Mouse (Mus musculus) CH12.LX (cell line): Measurements from ENCODE around the gene Krt16. TPM values are rescaled to one million over a fixed set of nuclear protein-coding genes. Genes with fewer than 3 reads are reported as not detected.

ENCODE experiments used
- DNase-seq: peaks from one replicate; pipeline ENCODE4 v3.0.0-alpha.2; 2013; ENCODE audit errors: extremely low read depth
- H3K27ac ChIP-seq: 2 replicates; pipeline ENCODE4 v1.5.1; 2012; ENCODE audit warnings: low read depth, mild to moderate bottlenecking, control low read depth, moderate library complexity; ENCODE audit not compliant: insufficient read depth
- H3K27me3 ChIP-seq: replicated peaks from 2 replicates; pipeline ENCODE3; 2012; ENCODE audit warnings: inconsistent platforms
- H3K36me3 ChIP-seq, 2 experiments: replicated peaks in 1 of 2; 2 replicates each; pipeline versions ENCODE3 to v1.6.1; 2012; ENCODE audit warnings: inconsistent platforms in 1 of 2, low read length in 1 of 2, mild to moderate bottlenecking in 1 of 2, mixed read lengths in 1 of 2, moderate library complexity in 1 of 2; ENCODE audit not compliant: control insufficient read depth in 1 of 2, insufficient read depth in 1 of 2
- H3K4me1 ChIP-seq, 2 experiments: 2 replicates each; pipeline ENCODE4 v1.6.1; 2012; ENCODE audit warnings: inconsistent platforms in 1 of 2, moderate library complexity in 1 of 2; ENCODE audit not compliant: insufficient read depth in 2 of 2, control insufficient read depth in 1 of 2
- H3K4me2 ChIP-seq: 2 replicates; pipeline ENCODE4 v1.6.1; 2012; ENCODE audit warnings: low read depth, mild to moderate bottlenecking, control low read depth; ENCODE audit not compliant: poor library complexity, insufficient read depth, severe bottlenecking
- H3K4me3 ChIP-seq, 3 experiments: fragments of 150-350 bp in 1 of 3; sonication (generic) in 1 of 3; replicated peaks in 1 of 3; 2 replicates each; pipeline versions ENCODE3 to v1.5.1; 2011 to 2012; ENCODE audit warnings: low read depth in 2 of 3, low read length in 2 of 3, mild to moderate bottlenecking in 2 of 3, moderate library complexity in 2 of 3, control low read depth in 1 of 3, improper control_type of control experiment in 1 of 3, inconsistent platforms in 1 of 3, mixed read lengths in 1 of 3; ENCODE audit not compliant: poor library complexity in 1 of 3
- H3K79me2 ChIP-seq: replicated peaks from 2 replicates; pipeline ENCODE4 v1.6.1; 2012; ENCODE audit warnings: mild to moderate bottlenecking, moderate library complexity; ENCODE audit not compliant: control insufficient read depth, poor library complexity, insufficient read depth, severe bottlenecking; ENCODE audit errors: extremely low read depth
- H3K9ac ChIP-seq: 2 replicates; pipeline ENCODE4 v1.6.1; 2012; ENCODE audit warnings: low read depth, mild to moderate bottlenecking, control low read depth, moderate library complexity; ENCODE audit not compliant: insufficient read depth
- H3K9me3 ChIP-seq: replicated peaks from 2 replicates; pipeline ENCODE3; 2012; ENCODE audit warnings: low read length, inconsistent platforms, mixed read lengths
- BHLHE40 ChIP-seq: IDR thresholded peaks from 2 replicates; pipeline ENCODE4 v1.6.1; 2011; ENCODE audit warnings: mild to moderate bottlenecking, low read depth, low read length, improper control_type of control experiment
- CTCF ChIP-seq, 2 experiments: IDR thresholded peaks in 1 of 2; conservative IDR thresholded peaks in 1 of 2; 2 replicates each; pipeline ENCODE4 v1.5.1; 2011 to 2012; ENCODE audit warnings: low read depth in 2 of 2, low read length in 2 of 2, improper control_type of control experiment in 1 of 2, inconsistent platforms in 1 of 2, mild to moderate bottlenecking in 1 of 2, moderate library complexity in 1 of 2
- E2F4 ChIP-seq: IDR thresholded peaks from 2 replicates; pipeline ENCODE4 v1.6.1; 2011; ENCODE audit warnings: low read depth, low read length, improper control_type of control experiment; ENCODE audit not compliant: insufficient replicate concordance
- ELF1 ChIP-seq: IDR thresholded peaks from 2 replicates; pipeline ENCODE4 v1.6.1; 2014; ENCODE audit warnings: low read depth, mild to moderate bottlenecking, inconsistent platforms, low read length, improper control_type of control experiment
- EP300 ChIP-seq: IDR thresholded peaks from 2 replicates; pipeline ENCODE4 v1.6.1; 2011; ENCODE audit warnings: low read length, improper control_type of control experiment
- IRF4 ChIP-seq: IDR thresholded peaks from 2 replicates; pipeline ENCODE4 v1.6.1; 2014; ENCODE audit warnings: low read depth, mild to moderate bottlenecking, inconsistent platforms, low read length, improper control_type of control experiment
- KAT2A ChIP-seq: IDR thresholded peaks from 2 replicates; pipeline ENCODE4 v1.6.1; 2012; ENCODE audit warnings: low read length, improper control_type of control experiment, inconsistent platforms; ENCODE audit not compliant: insufficient replicate concordance
- MAFK ChIP-seq: IDR thresholded peaks from 2 replicates; pipeline ENCODE4 v1.6.1; 2011; ENCODE audit warnings: low read length, improper control_type of control experiment; ENCODE audit not compliant: insufficient replicate concordance
- MAZ ChIP-seq: IDR thresholded peaks from 2 replicates; pipeline ENCODE4 v1.6.1; 2012; ENCODE audit warnings: low read depth, mild to moderate bottlenecking, inconsistent platforms, low read length, improper control_type of control experiment, moderate library complexity
- MEF2A ChIP-seq: IDR thresholded peaks from 2 replicates; pipeline ENCODE4 v1.6.1; 2014; ENCODE audit warnings: low read depth, mild to moderate bottlenecking, inconsistent platforms, low read length, improper control_type of control experiment, borderline replicate concordance
- MXI1 ChIP-seq: IDR thresholded peaks from 2 replicates; pipeline ENCODE4 v1.6.1; 2011; ENCODE audit warnings: mild to moderate bottlenecking, low read depth, low read length, improper control_type of control experiment
- NELFE ChIP-seq: IDR thresholded peaks from 2 replicates; pipeline ENCODE4 v1.6.1; 2011; ENCODE audit warnings: low read depth, low read length, improper control_type of control experiment
- NRF1 ChIP-seq: IDR thresholded peaks from 2 replicates; pipeline ENCODE4 v1.6.1; 2014; ENCODE audit warnings: low read depth, mild to moderate bottlenecking, inconsistent platforms, low read length, improper control_type of control experiment, moderate library complexity
- RCOR1 ChIP-seq: conservative IDR thresholded peaks from 2 replicates; pipeline ENCODE4 v1.6.1; 2012; ENCODE audit warnings: low read depth, mild to moderate bottlenecking, inconsistent platforms, low read length, improper control_type of control experiment
- SMC3 ChIP-seq: IDR thresholded peaks from 2 replicates; pipeline ENCODE4 v1.6.1; 2011; ENCODE audit warnings: low read depth, low read length, improper control_type of control experiment
- TBP ChIP-seq: conservative IDR thresholded peaks from 2 replicates; pipeline ENCODE4 v1.6.1; 2011; ENCODE audit warnings: low read depth, low read length, improper control_type of control experiment
- UBTF ChIP-seq: IDR thresholded peaks from 2 replicates; pipeline ENCODE4 v1.6.1; 2012; ENCODE audit warnings: low read depth, mild to moderate bottlenecking, inconsistent platforms, low read length, improper control_type of control experiment, moderate library complexity
- USF1 ChIP-seq: IDR thresholded peaks from 2 replicates; pipeline ENCODE4 v1.6.1; 2014; ENCODE audit warnings: low read depth, mild to moderate bottlenecking, inconsistent platforms, low read length, improper control_type of control experiment
- USF2 ChIP-seq: conservative IDR thresholded peaks from 2 replicates; pipeline ENCODE4 v1.6.1; 2011; ENCODE audit warnings: low read depth, low read length, improper control_type of control experiment
- ZC3H11A ChIP-seq: IDR thresholded peaks from 2 replicates; pipeline ENCODE4 v1.6.1; 2012; ENCODE audit warnings: low read depth, mild to moderate bottlenecking, inconsistent platforms, low read length, improper control_type of control experiment
- ZKSCAN1 ChIP-seq: IDR thresholded peaks from 2 replicates; pipeline ENCODE4 v1.6.1; 2012; ENCODE audit warnings: low read depth, inconsistent platforms, low read length, improper control_type of control experiment, borderline replicate concordance
- ZMIZ1 ChIP-seq: IDR thresholded peaks from 2 replicates; pipeline ENCODE4 v1.6.1; 2012; ENCODE audit warnings: low read depth, mild to moderate bottlenecking, inconsistent platforms, low read length, improper control_type of control experiment
- ZNF384 ChIP-seq: IDR thresholded peaks from 2 replicates; pipeline ENCODE4 v1.6.1; 2012; ENCODE audit warnings: low read depth, low read length, improper control_type of control experiment, inconsistent platforms
- dilution Hi-C: fragments of 300-500 bp; cut with MboI; formaldehyde crosslinking; loops from 2 replicates; pipeline ENCODE4 v1.14.3; 2020; ENCODE audit warnings: low sequenced_read_pairs; ENCODE audit not compliant: extremely low pct_unique_long_range_greater_than_20kb, extremely low pct_ligation_motif_present
- in situ Hi-C: fragments of 300-500 bp; cut with MboI; formaldehyde crosslinking; loops from 3 replicates; pipeline ENCODE4 v1.14.3; 2019; ENCODE audit warnings: low sequenced_read_pairs, low pct_ligation_motif_present, low pct_unique_long_range_greater_than_20kb, mixed read lengths
- polyA plus RNA-seq: library from polyadenylated mRNA; unstranded; fragments of >175 nt; gene quantifications from 2 replicates; pipeline ENCODE4 v1.2.1, GENCODE M21; 2012; ENCODE audit warnings: low read depth; ENCODE audit not compliant: insufficient read length
- total RNA-seq, 2 experiments: library from RNA; depleted of rRNA; stranded (reverse); fragments of 300-350 nt in 1 of 2; fragments of >200 nt in 1 of 2; gene quantifications; 2 replicates each; pipeline ENCODE4 v1.2.3; 2012 to 2014

The Krt16 gene
- total RNA-seq (2012; rRNA removed), result 0.08 TPM in 1 of 2 replicates, not detected in the other
- total RNA-seq (2014; rRNA removed), result not detected in 2 replicates
- not detected in 2 replicates for polyA plus RNA-seq

DNA sequence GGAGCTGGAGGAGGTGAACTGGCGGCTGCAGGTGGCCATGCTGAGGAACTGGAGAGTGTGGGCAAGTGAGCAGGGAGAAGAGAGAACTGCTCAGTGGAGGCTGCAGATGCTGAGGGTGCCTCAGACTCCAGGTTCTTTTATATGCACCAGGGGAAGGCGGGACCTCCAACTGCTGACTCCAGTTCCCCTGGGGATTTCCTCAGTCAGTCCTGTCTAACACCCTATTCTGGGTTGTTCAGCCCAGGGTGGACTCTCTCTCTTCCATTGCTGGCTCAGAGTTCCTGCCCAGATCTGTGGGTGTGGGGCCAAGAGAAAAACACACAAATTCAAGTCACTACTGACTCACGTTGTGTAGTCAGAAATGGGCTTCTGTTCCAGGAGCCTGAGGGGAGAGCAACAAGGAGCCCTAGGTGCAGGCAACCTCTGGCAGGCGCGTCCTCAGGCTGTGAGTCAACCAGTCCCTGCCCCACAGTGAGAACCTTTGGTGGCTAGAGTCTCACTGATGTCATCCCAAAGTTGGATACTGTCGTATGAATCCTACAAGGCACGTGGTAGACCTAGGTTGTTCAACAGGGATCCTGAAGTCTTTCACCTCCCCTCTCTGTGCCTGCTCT lies at the start of gene Krt16:
Krt16 (minus strand) TSS at position 51 of the 614 bp plus-strand sequence.
- H3K4me1 ChIP-seq, result no peaks in the 10 kb centered on the region
- dilution Hi-C loops (no loop called here), in situ Hi-C loops (no loop called here)
- no peak within 1 kb of the TSS for H3K4me2 ChIP-seq
- TF ChIP-seq UBTF, result no peak
- H3K36me3 ChIP-seq, result no peaks in the 10 kb centered on the region
- no peak within 1 kb of the TSS for H3K9ac ChIP-seq
- H3K27me3 ChIP-seq, result peaks cover 75% of the 10 kb centered on the region
- DNase-seq, result no peak
- no peaks in the 10 kb centered on the region for H3K9me3 ChIP-seq
- H3K4me3 ChIP-seq, result no peak within 1 kb of the TSS
- H3K79me2 ChIP-seq, result no peaks in the 10 kb centered on the region
- H3K27ac ChIP-seq, result no peak within 1 kb of the TSS

- no peak for DNase-seq
- in situ Hi-C loops, result loop anchor here (10.0 to 25.0 kb wide), 3 partner anchors 560 to 910 kb away; partner anchors contain the start of genes Gm14180 and Krt10
- no peak overlapping the region for H3K4me2 ChIP-seq
These were observed 49.1 kb upstream of the Krt16 start for GRCm38 (mm10) chr11:100297801-100298200.

DNA sequence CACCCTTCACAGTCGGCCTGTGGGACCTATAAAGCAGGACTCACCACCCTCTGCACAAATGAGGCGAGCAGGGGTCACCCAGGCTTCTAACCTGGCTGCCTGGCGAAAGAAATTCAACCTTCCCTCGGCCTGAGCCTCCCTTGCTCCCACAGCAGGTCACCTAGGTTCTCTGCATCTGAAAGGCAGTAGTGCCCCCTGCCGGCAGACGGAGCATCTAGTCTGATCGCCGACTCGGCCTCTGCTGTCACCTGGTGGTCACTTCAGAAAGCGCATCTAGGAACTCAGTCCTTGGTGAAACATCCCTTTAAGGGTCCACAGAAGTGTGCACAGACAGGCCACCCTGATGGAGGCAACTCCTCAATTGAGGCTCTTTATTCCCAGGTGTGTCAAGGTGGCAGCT lies 46.6 kb upstream of the Krt16 start:
- Histone ChIP-seq H3K4me3 (no peak overlapping the region), H3K79me2 (no peaks in the 10 kb centered on the region), H3K9me3 (no peaks in the 10 kb centered on the region), H3K4me2 (no peak overlapping the region), H3K36me3 (no peaks in the 10 kb centered on the region), H3K9ac (no peak overlapping the region), H3K27me3 (peaks cover 78% of the 10 kb centered on the region), H3K27ac (no peak overlapping the region), H3K4me1 (peaks cover 9 to 16% of the 10 kb centered on the region in 2 experiments; a peak in 3 of 4 replicates)
- DNase-seq, result peak; percentile 90
- in situ Hi-C loops (loop anchor here (10.0 to 25.0 kb wide), 3 partner anchors 558 to 908 kb away; partner anchors contain the start of genes Gm14180 and Krt10), dilution Hi-C loops (no loop called here)
- TF ChIP-seq BHLHE40 (0 out of 2 replicates have a peak, but pooled peaks have one; percentile 49), IRF4 (peak; percentile 58), RCOR1 (no peak), MAFK (no peak), KAT2A (no peak), MEF2A (peak; percentile 20; the same call in 1 of the 2 replicates), ZKSCAN1 (no peak), SMC3 (peak; percentile 95), ZNF384 (peak; percentile 21; the same call in 1 of the 2 replicates), ELF1 (peak; percentile 38; the same call in 1 of the 2 replicates), MXI1 (no peak), E2F4 (no peak), ZC3H11A (peak; percentile 49; the same call in 1 of the 2 replicates), NELFE (peak; percentile 97; the same call in 1 of the 2 replicates), EP300 (no peak), USF2 (no peak), ZMIZ1 (no peak), TBP (no peak), MAZ (no peak; the same call in 1 of the 2 replicates)

More at GRCm38 (mm10) chr11:100297801-100298200, 49.1 kb upstream of the Krt16 start:
- H3K9me3 ChIP-seq, result no peaks in the 10 kb centered on the region
- no peaks in the 10 kb centered on the region for H3K36me3 ChIP-seq
- H3K79me2 ChIP-seq, result no peaks in the 10 kb centered on the region
- no peak overlapping the region for H3K9ac ChIP-seq
- no peak overlapping the region for H3K4me3 ChIP-seq
- no peak overlapping the region for H3K27ac ChIP-seq
- TF ChIP-seq TBP, result no peak
- no peak for TF ChIP-seq ZNF384
- peak; percentile 67 to 72 for TF ChIP-seq CTCF (conservative IDR thresholded peaks at IDR 0.05 in 1 of 2, IDR thresholded peaks at IDR 0.05 in 1 of 2; ENCODE audit: low read depth in 2 of 2, low read length in 2 of 2)
- TF ChIP-seq ZKSCAN1, result no peak
- TF ChIP-seq IRF4, result no peak
- TF ChIP-seq MAZ, result no peak
- no peak for TF ChIP-seq NRF1
- no peak for TF ChIP-seq USF1
- peaks cover under 1 to 5% of the 10 kb centered on the region in 2 experiments; a peak in 2 of 4 replicates for H3K4me1 ChIP-seq
- H3K27me3 ChIP-seq, result peaks cover 71% of the 10 kb centered on the region
- dilution Hi-C loops, result no loop called here
